Mouse (Mus musculus) limb, embryonic 13.5 days (tissue): ENCODE measurements around the gene Fam98a. TPM values are rescaled to one million over a fixed set of nuclear protein-coding genes. Genes with fewer than 3 reads are reported as not detected.
A peak's percentile ranks its signal among the peaks of the same experiment; 100 is the strongest.

Experiments
- ATAC-seq: fragments of 200-750 bp; cut with Nextera tagmentation; 2 replicates; pipeline ENCODE4 v1.8.0; 2017; ENCODE audit warnings: low read depth, moderate number of reproducible peaks, moderate TSS enrichment; ENCODE audit not compliant: low FRiP score
- H3K27ac ChIP-seq: fragments of 300-500 bp; sonication (generic); 2 replicates; pipeline ENCODE4 v1.5.1; 2015; ENCODE audit warnings: inconsistent platforms, mild to moderate bottlenecking, moderate library complexity
- H3K27me3 ChIP-seq: fragments of 300-500 bp; sonication (generic); 2 replicates; pipeline ENCODE4 v1.6.1; 2015; ENCODE audit warnings: mild to moderate bottlenecking, inconsistent platforms
- H3K36me3 ChIP-seq: fragments of 300-500 bp; sonication (generic); 2 replicates; pipeline ENCODE4 v1.6.1; 2015; ENCODE audit warnings: inconsistent platforms, mild to moderate bottlenecking, moderate library complexity
- H3K4me1 ChIP-seq: fragments of 300-500 bp; sonication (generic); 2 replicates; pipeline ENCODE4 v1.6.1; 2015; ENCODE audit warnings: inconsistent platforms
- H3K4me2 ChIP-seq: fragments of 300-500 bp; sonication (generic); replicated peaks from 2 replicates; pipeline ENCODE4 v1.6.1; 2015; ENCODE audit warnings: inconsistent platforms, mild to moderate bottlenecking, moderate library complexity
- H3K4me3 ChIP-seq: fragments of 300-500 bp; sonication (generic); 2 replicates; pipeline ENCODE4 v1.5.1; 2015; ENCODE audit warnings: moderate library complexity, mild to moderate bottlenecking, inconsistent platforms
- H3K9ac ChIP-seq: fragments of 300-500 bp; sonication (generic); 2 replicates; pipeline ENCODE4 v1.6.1; 2015; ENCODE audit warnings: mild to moderate bottlenecking, inconsistent platforms
- H3K9me3 ChIP-seq: fragments of 300-500 bp; sonication (generic); 2 replicates; pipeline ENCODE4 v1.6.1; 2016; ENCODE audit warnings: inconsistent platforms
- WGBS: fragments of 180-500 bp; shearing (Covaris S2); methylation state at CpG from one replicate; pipeline ENCODE4 v1.1.7; 2015; 5-methylcytosine and 5-hydroxymethylcytosine counted together
- polyA plus RNA-seq: library from polyadenylated mRNA; unstranded; fragments of >200 nt; fragmentation: Nextera tagmentation; extraction: Ambion mirVana; gene quantifications from 2 replicates; pipeline ENCODE4 v1.2.1, GENCODE M21; 2015

The Fam98a gene
- polyA plus RNA-seq, 1 experiment from 2014 or later, result 30.6 TPM

- WGBS, result 84% methylated on average over 7 of the region's 7 CpGs
- no peaks in the 10 kb centered on the region; the same call in 1 of the 2 replicates for H3K4me1 ChIP-seq
- H3K36me3 ChIP-seq, result peaks cover 38% of the 10 kb centered on the region
- no peak overlapping the region for H3K9ac ChIP-seq
- H3K9me3 ChIP-seq, result no peaks in the 10 kb centered on the region
- no peak overlapping the region for H3K4me2 ChIP-seq
- no peak for ATAC-seq
- no peak overlapping the region for H3K4me3 ChIP-seq
- no peak overlapping the region for H3K27ac ChIP-seq
- H3K27me3 ChIP-seq, result no peaks in the 10 kb centered on the region
These were observed 14.7 kb downstream of the Fam98a start for GRCm38 (mm10) chr17:75537050-75537445.

GRCm38 (mm10) chr17:75536396-75537049, 15.2 kb downstream of the Fam98a start:
- WGBS, result 38% methylated on average over 6 of the region's 6 CpGs
- Histone ChIP-seq H3K4me2 (no peak overlapping the region), H3K9ac (no peak overlapping the region), H3K27ac (no peak overlapping the region), H3K4me1 (no peaks in the 10 kb centered on the region; the same call in 1 of the 2 replicates), H3K36me3 (peaks cover 32% of the 10 kb centered on the region), H3K4me3 (no peak overlapping the region), H3K9me3 (no peaks in the 10 kb centered on the region), H3K27me3 (no peaks in the 10 kb centered on the region)
- peak; percentile 81; the same call in 1 of the 2 replicates for ATAC-seq

- H3K27me3 ChIP-seq, result no peaks in the 10 kb centered on the region
- H3K4me3 ChIP-seq, result no peak overlapping the region
- peaks cover 32% of the 10 kb centered on the region for H3K36me3 ChIP-seq
- no peak overlapping the region for H3K4me2 ChIP-seq
- H3K27ac ChIP-seq, result no peak overlapping the region
- WGBS, result 94% methylated on average over 4 of the region's 4 CpGs
- no peaks in the 10 kb centered on the region for H3K9me3 ChIP-seq
- no peak overlapping the region for H3K9ac ChIP-seq
- no peaks in the 10 kb centered on the region; the same call in 1 of the 2 replicates for H3K4me1 ChIP-seq
- no peak for ATAC-seq
These were observed 16.1 kb downstream of the Fam98a start for GRCm38 (mm10) chr17:75535612-75536011.

- no peak overlapping the region for H3K9ac ChIP-seq
- no peaks in the 10 kb centered on the region for H3K27me3 ChIP-seq
- no peak overlapping the region for H3K4me3 ChIP-seq
- peaks cover 30% of the 10 kb centered on the region for H3K36me3 ChIP-seq
- no peak overlapping the region for H3K27ac ChIP-seq
- WGBS, result 68% methylated on average over 12 of the region's 12 CpGs
- H3K4me1 ChIP-seq, result no peaks in the 10 kb centered on the region; the same call in 1 of the 2 replicates
- H3K9me3 ChIP-seq, result no peaks in the 10 kb centered on the region
- ATAC-seq, result no peak
- H3K4me2 ChIP-seq, result no peak overlapping the region
These were observed 17.3 kb downstream of the Fam98a start for GRCm38 (mm10) chr17:75534314-75535020.

- H3K9ac ChIP-seq, result no peak overlapping the region
- H3K27ac ChIP-seq, result no peak overlapping the region
- no peaks in the 10 kb centered on the region for H3K27me3 ChIP-seq
- WGBS, result 69% methylated on average over 6 of the region's 6 CpGs
- H3K4me1 ChIP-seq, result no peaks in the 10 kb centered on the region; the same call in 1 of the 2 replicates
- no peaks in the 10 kb centered on the region for H3K9me3 ChIP-seq
- no peak overlapping the region for H3K4me2 ChIP-seq
- ATAC-seq, result no peak
- no peak overlapping the region for H3K4me3 ChIP-seq
- peaks cover 18% of the 10 kb centered on the region for H3K36me3 ChIP-seq
These were observed 19.2 kb downstream of the Fam98a start for GRCm38 (mm10) chr17:75532469-75532986.

- Histone ChIP-seq H3K27me3 (no peaks in the 10 kb centered on the region), H3K27ac (no peak overlapping the region), H3K4me3 (no peak overlapping the region), H3K4me2 (no peak overlapping the region), H3K9me3 (no peaks in the 10 kb centered on the region), H3K9ac (no peak overlapping the region), H3K4me1 (no peaks in the 10 kb centered on the region; the same call in 1 of the 2 replicates), H3K36me3 (peaks cover 6% of the 10 kb centered on the region; the same call in 1 of the 2 replicates)
- no peak for ATAC-seq
- 94% methylated on average over 14 of the region's 14 CpGs for WGBS
These were observed 22.4 kb downstream of the Fam98a start for GRCm38 (mm10) chr17:75529222-75529935.

- no peak for ATAC-seq
- Histone ChIP-seq H3K9me3 (no peaks in the 10 kb centered on the region), H3K4me3 (no peak overlapping the region), H3K27me3 (no peaks in the 10 kb centered on the region), H3K4me1 (no peaks in the 10 kb centered on the region), H3K27ac (no peak overlapping the region), H3K36me3 (peaks cover 6% of the 10 kb centered on the region; the same call in 1 of the 2 replicates), H3K4me2 (no peak overlapping the region), H3K9ac (no peak overlapping the region)
- 63% methylated on average over 1 of the region's 1 CpGs for WGBS
These were observed 25.3 kb downstream of the Fam98a start for GRCm38 (mm10) chr17:75526411-75526810.

- H3K9me3 ChIP-seq, result no peaks in the 10 kb centered on the region
- no peak overlapping the region for H3K9ac ChIP-seq
- no peaks in the 10 kb centered on the region for H3K36me3 ChIP-seq
- no peaks in the 10 kb centered on the region for H3K27me3 ChIP-seq
- no peak for ATAC-seq
- no peak overlapping the region for H3K27ac ChIP-seq
- H3K4me1 ChIP-seq, result no peaks in the 10 kb centered on the region
- 59% methylated on average over 3 of the region's 3 CpGs for WGBS
- H3K4me3 ChIP-seq, result no peak overlapping the region
- H3K4me2 ChIP-seq, result no peak overlapping the region
These were observed 27.9 kb downstream of the Fam98a start for GRCm38 (mm10) chr17:75523812-75524211.

GRCm38 (mm10) chr17:75522347-75523065, 29.2 kb downstream of the Fam98a start:
- Histone ChIP-seq H3K27ac (no peak overlapping the region), H3K9me3 (no peaks in the 10 kb centered on the region), H3K36me3 (no peaks in the 10 kb centered on the region), H3K4me3 (no peak overlapping the region), H3K4me1 (no peaks in the 10 kb centered on the region), H3K27me3 (no peaks in the 10 kb centered on the region), H3K4me2 (no peak overlapping the region), H3K9ac (no peak overlapping the region)
- 22% methylated on average over 9 of the region's 9 CpGs for WGBS
- 0 out of 2 replicates have a peak, but pooled peaks have one; percentile 19 for ATAC-seq

GRCm38 (mm10) chr17:75521236-75521842, 30.4 kb downstream of the Fam98a start:
- WGBS, result 27% methylated on average over 6 of the region's 6 CpGs
- no peaks in the 10 kb centered on the region for H3K36me3 ChIP-seq
- no peaks in the 10 kb centered on the region for H3K9me3 ChIP-seq
- H3K4me2 ChIP-seq, result no peak overlapping the region
- H3K27me3 ChIP-seq, result no peaks in the 10 kb centered on the region
- H3K4me3 ChIP-seq, result no peak overlapping the region
- H3K27ac ChIP-seq, result no peak overlapping the region
- H3K9ac ChIP-seq, result no peak overlapping the region
- ATAC-seq, result no peak
- no peaks in the 10 kb centered on the region for H3K4me1 ChIP-seq

- no peak for ATAC-seq
- Histone ChIP-seq H3K9me3 (no peaks in the 10 kb centered on the region), H3K9ac (no peak overlapping the region), H3K27ac (no peak overlapping the region), H3K4me3 (no peak overlapping the region), H3K27me3 (no peaks in the 10 kb centered on the region), H3K4me1 (no peaks in the 10 kb centered on the region), H3K4me2 (no peak overlapping the region), H3K36me3 (no peaks in the 10 kb centered on the region)
- 59% methylated on average over 8 of the region's 8 CpGs for WGBS
These were observed 32.4 kb downstream of the Fam98a start for GRCm38 (mm10) chr17:75519239-75519900.
